Mouse (Mus musculus) kidney, embryonic 15.5 days (tissue): ENCODE measurements around the gene Parvb. TPM values are rescaled to one million over a fixed set of nuclear protein-coding genes. Genes with fewer than 3 reads are reported as not detected.

Experiments used
- ATAC-seq: fragments of 200-750 bp; cut with Nextera tagmentation; replicated peaks from 2 replicates; pipeline ENCODE4 v1.8.0; 2017; ENCODE audit warnings: moderate TSS enrichment; ENCODE audit not compliant: low FRiP score
- H3K27ac ChIP-seq: fragments of 300-500 bp; sonication (generic); 2 replicates; pipeline ENCODE4 v1.5.1; 2015; ENCODE audit warnings: mild to moderate bottlenecking, inconsistent platforms
- H3K27me3 ChIP-seq: fragments of 300-500 bp; sonication (generic); 2 replicates; pipeline ENCODE4 v1.6.1; 2015; ENCODE audit warnings: inconsistent platforms
- H3K36me3 ChIP-seq: fragments of 300-500 bp; sonication (generic); 2 replicates; pipeline ENCODE4 v1.6.1; 2015; ENCODE audit warnings: inconsistent platforms
- H3K4me1 ChIP-seq: fragments of 300-500 bp; sonication (generic); 2 replicates; pipeline ENCODE4 v1.6.1; 2015; ENCODE audit warnings: inconsistent platforms
- H3K4me2 ChIP-seq: fragments of 300-500 bp; sonication (generic); 2 replicates; pipeline ENCODE4 v1.6.1; 2015; ENCODE audit warnings: moderate library complexity, mild to moderate bottlenecking, inconsistent platforms
- H3K4me3 ChIP-seq: fragments of 300-500 bp; sonication (generic); replicated peaks from 2 replicates; pipeline ENCODE4 v1.5.1; 2015; ENCODE audit warnings: mild to moderate bottlenecking, inconsistent platforms
- H3K9ac ChIP-seq: fragments of 300-500 bp; sonication (generic); 2 replicates; pipeline ENCODE4 v1.6.1; 2015; ENCODE audit warnings: mild to moderate bottlenecking, inconsistent platforms
- H3K9me3 ChIP-seq: fragments of 300-500 bp; sonication (generic); replicated peaks from 2 replicates; pipeline ENCODE4 v1.6.1; 2016; ENCODE audit warnings: inconsistent platforms
- WGBS: fragments of 180-500 bp; shearing (Covaris S2); methylation state at CpG from one replicate; pipeline ENCODE4 v1.1.7; 2015; ENCODE audit warnings: mixed read lengths; 5-methylcytosine and 5-hydroxymethylcytosine counted together
- polyA plus RNA-seq: library from polyadenylated mRNA; unstranded; fragments of >200 nt; fragmentation: Nextera tagmentation; extraction: Ambion mirVana; gene quantifications from 2 replicates; pipeline ENCODE4 v1.2.1, GENCODE M21; 2015

The Parvb gene
- polyA plus RNA-seq = 3.8 and 4.7 TPM in 2 replicates

- peak; percentile 69 for ATAC-seq
- under 1% methylated on average over 49 of the region's 53 CpGs for WGBS
- Histone ChIP-seq H3K4me3 (peak within 1 kb of the TSS; percentile 58), H3K9ac (peak within 1 kb of the TSS; percentile 52), H3K27me3 (peaks cover 31% of the 10 kb centered on the region), H3K9me3 (no peaks in the 10 kb centered on the region), H3K4me1 (peaks cover 26% of the 10 kb centered on the region), H3K27ac (peak within 1 kb of the TSS; percentile 52), H3K4me2 (peak within 1 kb of the TSS; percentile 91), H3K36me3 (no peaks in the 10 kb centered on the region)
These were observed at the start of gene Parvb for GRCm38 (mm10) chr15:84231721-84232561. Gene Parvb (plus strand): TSS chr15:84232043.

GRCm38 (mm10) chr15:84183967-84184366, 47.9 kb upstream of the Parvb start:
- H3K27ac ChIP-seq = no peak overlapping the region
- no peak overlapping the region for H3K4me2 ChIP-seq
- H3K36me3 ChIP-seq = no peaks in the 10 kb centered on the region
- no peak overlapping the region for H3K9ac ChIP-seq
- H3K4me3 ChIP-seq = no peak overlapping the region
- H3K4me1 ChIP-seq = peaks cover 6% of the 10 kb centered on the region; the same call in 1 of the 2 replicates
- H3K27me3 ChIP-seq = 0 out of 2 replicates have a peak, but pooled peaks cover 3% of the 10 kb centered on the region
- H3K9me3 ChIP-seq = no peaks in the 10 kb centered on the region
- peak; percentile 56; the same call in 1 of the 2 replicates for ATAC-seq
- WGBS = 42% methylated on average over 1 of the region's 1 CpGs

GRCm38 (mm10) chr15:84186196-84186595, 45.6 kb upstream of the Parvb start:
- Histone ChIP-seq H3K36me3 (no peaks in the 10 kb centered on the region), H3K4me1 (peaks cover 13% of the 10 kb centered on the region), H3K4me2 (no peak overlapping the region), H3K27ac (no peak overlapping the region), H3K4me3 (no peak overlapping the region), H3K9ac (no peak overlapping the region), H3K9me3 (no peaks in the 10 kb centered on the region), H3K27me3 (0 out of 2 replicates have a peak, but pooled peaks cover 3% of the 10 kb centered on the region)
- 68% methylated on average over 4 of the region's 4 CpGs for WGBS
- no peak for ATAC-seq

- no peak overlapping the region for H3K9ac ChIP-seq
- H3K27me3 ChIP-seq = no peaks in the 10 kb centered on the region
- H3K4me2 ChIP-seq = no peak overlapping the region
- no peak for ATAC-seq
- H3K4me1 ChIP-seq = peaks cover 26% of the 10 kb centered on the region
- no peak overlapping the region for H3K27ac ChIP-seq
- H3K9me3 ChIP-seq = no peaks in the 10 kb centered on the region
- no peak overlapping the region for H3K4me3 ChIP-seq
- H3K36me3 ChIP-seq = no peaks in the 10 kb centered on the region
- 54% methylated on average over 2 of the region's 2 CpGs for WGBS
These were observed 42.8 kb upstream of the Parvb start for GRCm38 (mm10) chr15:84188887-84189530.

GRCm38 (mm10) chr15:84189881-84190280, 42.0 kb upstream of the Parvb start:
- 51% methylated on average over 3 of the region's 3 CpGs for WGBS
- no peak overlapping the region for H3K4me2 ChIP-seq

GRCm38 (mm10) chr15:84191724-84192057, 40.2 kb upstream of the Parvb start:
- H3K36me3 ChIP-seq = peaks cover 15% of the 10 kb centered on the region
- H3K27ac ChIP-seq = peak overlapping the region; percentile 95
- no peak for ATAC-seq
- H3K9ac ChIP-seq = peak overlapping the region; percentile 84
- no peaks in the 10 kb centered on the region for H3K9me3 ChIP-seq
- WGBS = 2% methylated on average over 9 of the region's 9 CpGs
- peak overlapping the region; percentile 74 for H3K4me2 ChIP-seq
- no peaks in the 10 kb centered on the region for H3K27me3 ChIP-seq
- peak overlapping the region; percentile 91 for H3K4me3 ChIP-seq
- peaks cover 22% of the 10 kb centered on the region for H3K4me1 ChIP-seq

More at GRCm38 (mm10) chr15:84189881-84190280, 42.0 kb upstream of the Parvb start:
- Histone ChIP-seq H3K4me3 (no peak overlapping the region), H3K36me3 (no peaks in the 10 kb centered on the region), H3K9ac (no peak overlapping the region), H3K4me1 (peaks cover 22% of the 10 kb centered on the region), H3K27me3 (no peaks in the 10 kb centered on the region), H3K9me3 (no peaks in the 10 kb centered on the region), H3K27ac (no peak overlapping the region)
- ATAC-seq = no peak

- ATAC-seq = peak; percentile 99
- H3K9ac ChIP-seq = peak within 1 kb of the TSS; percentile 84
- H3K27me3 ChIP-seq = no peaks in the 10 kb centered on the region
- no peaks in the 10 kb centered on the region for H3K9me3 ChIP-seq
- H3K36me3 ChIP-seq = peaks cover 20% of the 10 kb centered on the region
- peak within 1 kb of the TSS; percentile 74 for H3K4me2 ChIP-seq
- H3K4me3 ChIP-seq = peak within 1 kb of the TSS; percentile 91
- 6% methylated on average over 48 of the region's 48 CpGs for WGBS
- peak within 1 kb of the TSS; percentile 95 for H3K27ac ChIP-seq
- H3K4me1 ChIP-seq = peaks cover 22% of the 10 kb centered on the region
These were observed 39.6 kb upstream of the Parvb start, which contains the start of gene Samm50 for GRCm38 (mm10) chr15:84192058-84192791. Gene Samm50 (plus strand): TSS chr15:84192241.

GRCm38 (mm10) chr15:84196486-84197165, 35.2 kb upstream of the Parvb start:
- Histone ChIP-seq H3K4me3 (no peak overlapping the region), H3K27me3 (no peaks in the 10 kb centered on the region), H3K4me1 (peaks cover 12% of the 10 kb centered on the region), H3K9me3 (no peaks in the 10 kb centered on the region), H3K4me2 (no peak overlapping the region), H3K9ac (no peak overlapping the region), H3K27ac (no peak overlapping the region), H3K36me3 (peaks cover 64% of the 10 kb centered on the region)
- WGBS = 87% methylated on average over 8 of the region's 8 CpGs
- ATAC-seq = no peak

- H3K4me2 ChIP-seq = no peak overlapping the region
- H3K9ac ChIP-seq = no peak overlapping the region
- H3K4me3 ChIP-seq = no peak overlapping the region
- WGBS = 96% methylated on average over 4 of the region's 4 CpGs
- no peak for ATAC-seq
- H3K27ac ChIP-seq = no peak overlapping the region
- no peaks in the 10 kb centered on the region for H3K9me3 ChIP-seq
- H3K27me3 ChIP-seq = no peaks in the 10 kb centered on the region
- peaks cover 95% of the 10 kb centered on the region for H3K36me3 ChIP-seq
- H3K4me1 ChIP-seq = 0 out of 2 replicates have a peak, but pooled peaks cover 3% of the 10 kb centered on the region
These were observed 24.5 kb upstream of the Parvb start for GRCm38 (mm10) chr15:84207327-84207726.

GRCm38 (mm10) chr15:84209517-84210412, 22.1 kb upstream of the Parvb start:
- peak overlapping the region; percentile 59; the same call in 1 of the 2 replicates for H3K27ac ChIP-seq

More at GRCm38 (mm10) chr15:84209517-84210412, 22.1 kb upstream of the Parvb start:
- H3K9ac ChIP-seq = no peak overlapping the region
- no peak overlapping the region for H3K4me2 ChIP-seq
- H3K27me3 ChIP-seq = no peaks in the 10 kb centered on the region
- WGBS = 78% methylated on average over 11 of the region's 11 CpGs
- no peak overlapping the region for H3K4me3 ChIP-seq
- ATAC-seq = no peak; the same call in 1 of the 2 replicates
- peaks cover 23% of the 10 kb centered on the region for H3K4me1 ChIP-seq
- no peaks in the 10 kb centered on the region for H3K9me3 ChIP-seq
- H3K36me3 ChIP-seq = peaks cover 80% of the 10 kb centered on the region
